Mouse (Mus musculus): ENCODE measurements at regions not wholly inside any gene's neighbourhood (a gene's known extent, or its start where the extent isn't known, plus 50 kb on each side); places are given as distances from the start of the nearest gene placed in this dataset.

GRCm38 (mm10) chr5:51758289-51758688 lies 190.8 kb upstream of the Ppargc1a start:
- no peak for DNase-seq (ENCODE audit: low spot score)

GRCm38 (mm10) chr5:51757864-51758263 lies 190.3 kb upstream of the Ppargc1a start:
- no peak for DNase-seq (ENCODE audit: low spot score)

- no peak for DNase-seq (ENCODE audit: low spot score)
These were observed 184.5 kb upstream of the Ppargc1a start for GRCm38 (mm10) chr5:51752024-51752423.

GRCm38 (mm10) chr5:51750456-51750855 lies 182.9 kb upstream of the Ppargc1a start:
- DNase-seq (ENCODE audit: low spot score): no peak

- DNase-seq (ENCODE audit: low spot score): no peak
These were observed 173.4 kb upstream of the Ppargc1a start for GRCm38 (mm10) chr5:51740893-51741292.

- DNase-seq (ENCODE audit: low spot score): no peak
These were observed 162.7 kb upstream of the Ppargc1a start for GRCm38 (mm10) chr5:51730241-51730640.

- no peak for DNase-seq (ENCODE audit: low spot score)
These were observed 162.2 kb upstream of the Ppargc1a start for GRCm38 (mm10) chr5:51729771-51730170.

GRCm38 (mm10) chr5:51726762-51727161 lies 159.2 kb upstream of the Ppargc1a start:
- no peak for DNase-seq (ENCODE audit: low spot score)

- no peak for DNase-seq (ENCODE audit: low spot score)
These were observed 151.4 kb upstream of the Ppargc1a start for GRCm38 (mm10) chr5:51718911-51719310.

GRCm38 (mm10) chr5:51718451-51718850 lies 150.9 kb upstream of the Ppargc1a start:
- DNase-seq (ENCODE audit: low spot score): no peak

- DNase-seq (ENCODE audit: low spot score): no peak
These were observed 144.5 kb upstream of the Ppargc1a start for GRCm38 (mm10) chr5:51711860-51712560.

- DNase-seq (ENCODE audit: low spot score): no peak
These were observed 143.1 kb upstream of the Ppargc1a start for GRCm38 (mm10) chr5:51710664-51711063.

GRCm38 (mm10) chr5:51709447-51709991 lies 142.0 kb upstream of the Ppargc1a start:
- DNase-seq (ENCODE audit: low spot score): no peak

- no peak for DNase-seq (ENCODE audit: low spot score)
These were observed 112.4 kb upstream of the Ppargc1a start for GRCm38 (mm10) chr5:51679884-51680283.

GRCm38 (mm10) chr5:51671190-51671589 lies 103.7 kb upstream of the Ppargc1a start:
- no peak for DNase-seq (ENCODE audit: low spot score)

GRCm38 (mm10) chr5:51665241-51665640 lies 97.7 kb upstream of the Ppargc1a start:
- no peak for DNase-seq (ENCODE audit: low spot score)

GRCm38 (mm10) chr5:51658232-51658896 lies 90.8 kb upstream of the Ppargc1a start:
- DNase-seq (ENCODE audit: low spot score): no peak

- no peak for DNase-seq (ENCODE audit: low spot score)
These were observed 86.0 kb upstream of the Ppargc1a start for GRCm38 (mm10) chr5:51653507-51653906.

GRCm38 (mm10) chr5:51624400-51624799 lies 56.9 kb upstream of the Ppargc1a start:
- no peak for DNase-seq (ENCODE audit: low spot score)
